Mouse (Mus musculus) megakaryocyte-erythroid progenitor cell, adult 5-6 weeks (primary cell): ENCODE measurements around the gene St6galnac5. TPM values are rescaled to one million over a fixed set of nuclear protein-coding genes. Genes with fewer than 3 reads are reported as not detected.
A peak's percentile ranks its signal among the peaks of the same experiment; 100 is the strongest.

Experiments
- ATAC-seq: replicated peaks from 2 replicates; pipeline ENCODE4 v1.8.0; 2016; ENCODE audit warnings: mild to moderate bottlenecking, inconsistent platforms; ENCODE audit not compliant: severe bottlenecking, poor library complexity, low FRiP score, low TSS enrichment
- total RNA-seq, 2 experiments: library from RNA; stranded (forward) in 1 of 2; stranded (reverse) in 1 of 2; fragments of 200-1000, 215-1000 nt in 1 of 2; fragments of >200 nt in 1 of 2; fragmentation: Nextera tagmentation in 1 of 2; gene quantifications; 2 replicates each; pipeline ENCODE4 v1.2.3; 2014 to 2017

St6galnac5 gene
- total RNA-seq (2014; fragmentation: Nextera tagmentation) = not detected in 2 replicates
- total RNA-seq (2017) = 0.23 TPM in 1 of 2 replicates, not detected in the other

- no peak for ATAC-seq
Observed at GRCm38 (mm10) chr3:152981988-152982387, at the start of gene St6galnac5. Gene St6galnac5 (minus strand): TSS chr3:152982246.

- ATAC-seq = no peak
Observed at GRCm38 (mm10) chr3:153030756-153031155, 48.7 kb upstream of the St6galnac5 start.

GRCm38 (mm10) chr3:153024016-153024415 is 42.0 kb upstream of the St6galnac5 start:
- no peak for ATAC-seq

- ATAC-seq = no peak
Observed at GRCm38 (mm10) chr3:153018051-153018450, 36.0 kb upstream of the St6galnac5 start.

GRCm38 (mm10) chr3:153016355-153016754 is 34.3 kb upstream of the St6galnac5 start:
- ATAC-seq = no peak

GRCm38 (mm10) chr3:153006893-153007292 is 24.8 kb upstream of the St6galnac5 start:
- ATAC-seq = no peak

GRCm38 (mm10) chr3:152998901-152999300 is 16.9 kb upstream of the St6galnac5 start:
- no peak for ATAC-seq

GRCm38 (mm10) chr3:152998106-152998505 is 16.1 kb upstream of the St6galnac5 start:
- no peak for ATAC-seq

GRCm38 (mm10) chr3:152993608-152994007 is 11.6 kb upstream of the St6galnac5 start:
- no peak for ATAC-seq

GRCm38 (mm10) chr3:152990787-152991186 is 8.7 kb upstream of the St6galnac5 start:
- ATAC-seq = no peak

GRCm38 (mm10) chr3:152980978-152981974 is 770 bp downstream of the St6galnac5 start:
- peak; percentile 31; the same call in 1 of the 2 replicates for ATAC-seq

GRCm38 (mm10) chr3:152980431-152980830 is 1.6 kb downstream of the St6galnac5 start:
- ATAC-seq = no peak

- peak; percentile 96 for ATAC-seq
Observed at GRCm38 (mm10) chr3:152979481-152980092, 2.5 kb downstream of the St6galnac5 start.

- no peak for ATAC-seq
Observed at GRCm38 (mm10) chr3:152971373-152971772, 10.7 kb downstream of the St6galnac5 start.

GRCm38 (mm10) chr3:152969774-152970347 is 12.2 kb downstream of the St6galnac5 start:
- ATAC-seq = 0 out of 2 replicates have a peak, but pooled peaks have one; percentile 52

- no peak for ATAC-seq
Observed at GRCm38 (mm10) chr3:152961855-152962376, 20.1 kb downstream of the St6galnac5 start.

GRCm38 (mm10) chr3:152958358-152959150 is 23.5 kb downstream of the St6galnac5 start:
- ATAC-seq = peak; percentile 49

- ATAC-seq = peak; percentile 75
Observed at GRCm38 (mm10) chr3:152956771-152957170, 25.3 kb downstream of the St6galnac5 start.

GRCm38 (mm10) chr3:152956038-152956437 is 26.0 kb downstream of the St6galnac5 start:
- ATAC-seq = no peak
